11 mouse cellular contexts compared by ENCODE assay signal in the genomic region with DNA sequence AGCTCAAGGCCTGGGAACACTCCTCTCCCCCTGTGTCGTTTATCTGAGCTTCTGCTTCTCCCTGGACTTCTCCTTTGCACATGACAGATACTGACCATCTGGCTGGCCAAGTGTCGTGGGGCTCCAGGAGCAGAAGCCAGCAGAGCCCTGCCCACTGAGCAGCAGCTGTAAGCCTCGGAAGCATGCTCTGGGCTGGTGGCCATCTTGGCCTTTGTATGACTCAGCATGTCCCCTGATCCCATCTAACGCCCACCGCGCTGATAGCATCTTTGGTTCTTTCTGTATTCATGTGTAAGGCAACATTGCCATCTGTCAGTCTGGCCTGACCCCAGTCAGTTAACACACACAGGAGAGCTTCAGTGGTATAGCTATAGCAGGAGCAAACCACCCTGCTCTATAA.
DNase-seq lines count a peak whose midpoint lies in the region; ATAC-seq and TF ChIP-seq lines count a peak whose summit lies in the region.
"Had no signal": no experiment of that assay in that cellular context is flagged by ENCODE, and none has a peak within 500 bp of the region (broad histone marks: within the 10 kb centered on the region; RNA-seq: fewer than 3 reads in every experiment).

No protein-coding gene starts in this region.

- peak; percentile 59; the same call in 1 of the 2 replicates for ATAC-seq in hindbrain, embryonic 14.5 days (ENCODE audit: low FRiP score)
- no peak for ATAC-seq in hindbrain, embryonic 11.5 days (ENCODE audit: low FRiP score)
- peak; percentile 50; the same call in 1 of the 2 replicates for ATAC-seq in common myeloid progenitor, adult 5-6 weeks (replicated peaks; ENCODE audit: low read depth, poor library complexity, severe bottlenecking)
- ATAC-seq: liver, postnatal 0 days had no signal

- 0 out of 2 replicates have a peak, but pooled peaks cover 4% of the 10 kb centered on the region for H3K4me1 ChIP-seq in hindbrain, embryonic 14.5 days (replicated peaks; ENCODE audit: control insufficient read depth, insufficient read depth, low read length)
- peaks cover 2% of the 10 kb centered on the region; the same call in 1 of the 2 replicates for H3K4me1 ChIP-seq in hindbrain, embryonic 11.5 days (replicated peaks; ENCODE audit: control insufficient read depth, insufficient read depth, low read length)
- peaks cover 0 to 4% of the 10 kb centered on the region in 2 experiments; a peak in 1 of 4 replicates for H3K4me1 ChIP-seq in MEL (ENCODE audit: control insufficient read depth in 1 of 2, insufficient read depth in 2 of 2, low read length in 2 of 2)

- no peak for TF ChIP-seq RAD21 in MEL (IDR thresholded peaks at IDR 0.05; ENCODE audit: low read depth, low read length)

- no peaks in the 10 kb centered on the region for H3K36me3 ChIP-seq in hindbrain, embryonic 14.5 days (replicated peaks; ENCODE audit: control insufficient read depth, insufficient read depth)
- H3K36me3 ChIP-seq in hindbrain, embryonic 11.5 days (ENCODE audit: control insufficient read depth, insufficient read depth, low read length), result no peaks in the 10 kb centered on the region
- H3K36me3 ChIP-seq in MEL (ENCODE audit: control insufficient read depth in 1 of 2, insufficient read depth in 2 of 2, low read length in 2 of 2), result peaks cover 0 to 3% of the 10 kb centered on the region in 2 experiments; a peak in 1 of 4 replicates

- no peak for TF ChIP-seq CTCF in MEL (IDR thresholded peaks at IDR 0.05 in 2 of 3, conservative IDR thresholded peaks at IDR 0.05 in 1 of 3; ENCODE audit: control insufficient read depth in 1 of 3, insufficient read depth in 1 of 3, low read depth in 2 of 3, low read length in 3 of 3, poor library complexity in 1 of 3, severe bottlenecking in 1 of 3)
- TF ChIP-seq CTCF in brain, embryonic 14.5 days (IDR thresholded peaks at IDR 0.05; ENCODE audit: borderline replicate concordance, extremely low read depth, insufficient read depth, insufficient read length), result no peak

- no peak overlapping the region for H3K4me3 ChIP-seq in hindbrain, embryonic 14.5 days (replicated peaks; ENCODE audit: low read length)
- H3K4me3 ChIP-seq in hindbrain, embryonic 11.5 days (ENCODE audit: low read depth, low read length), result no peak overlapping the region
- no peak overlapping the region for H3K4me3 ChIP-seq in MEL (ENCODE audit: control insufficient read depth in 1 of 2, insufficient read depth in 1 of 2, low read depth in 2 of 2, low read length in 2 of 2)

- no peak for TF ChIP-seq POLR2A in MEL (IDR thresholded peaks at IDR 0.05; ENCODE audit: control insufficient read depth in 1 of 2, insufficient read depth in 1 of 2, low read depth in 1 of 2, low read length in 2 of 2, poor library complexity in 1 of 2)
- no peak for TF ChIP-seq POLR2A in brain, embryonic 14.5 days (IDR thresholded peaks at IDR 0.05; ENCODE audit: borderline replicate concordance, extremely low read depth, insufficient read depth, insufficient read length, poor library complexity, severe bottlenecking)

- 41% methylated on average over 6 of the region's 6 CpGs for WGBS in hindbrain, embryonic 14.5 days
- 65% methylated on average over 6 of the region's 6 CpGs for WGBS in hindbrain, embryonic 11.5 days

- no peak for DNase-seq in hindbrain, embryonic 14.5 days (ENCODE audit: low spot score)
- no peak for DNase-seq in hindbrain, embryonic 11.5 days (ENCODE audit: low spot score)
- DNase-seq in MEL (ENCODE audit: low read depth, low spot score), result peak; percentile 25
- peak; percentile 57 for DNase-seq in brain, embryonic 14.5 days (ENCODE audit: low read depth)
- DNase-seq in layer of hippocampus, adult 9-10 months (ENCODE audit: low spot score), result no peak
- no peak for DNase-seq in spleen, postnatal 4 days (ENCODE audit: low spot score in 2 of 2)
- DNase-seq in frontal cortex, postnatal 10 days (ENCODE audit: low spot score in 2 of 2), result no peak
- DNase-seq: adrenal gland, adult 8-10 months; liver, postnatal 0 days; spleen, adult 18-20 months had no signal

- H3K79me2 ChIP-seq in MEL (ENCODE audit: control insufficient read depth, insufficient read depth, low read length, poor library complexity), result no peaks in the 10 kb centered on the region

- H3K27me3 ChIP-seq in hindbrain, embryonic 14.5 days (ENCODE audit: control insufficient read depth, insufficient read depth, low read length), result no peaks in the 10 kb centered on the region
- no peaks in the 10 kb centered on the region for H3K27me3 ChIP-seq in hindbrain, embryonic 11.5 days (ENCODE audit: control insufficient read depth, insufficient read depth, low read length)
- no peaks in the 10 kb centered on the region for H3K27me3 ChIP-seq in MEL (ENCODE audit: control insufficient read depth in 1 of 2, insufficient read depth in 2 of 2, low read length in 2 of 2)

- H3K27ac ChIP-seq in hindbrain, embryonic 14.5 days, result no peak overlapping the region
- H3K27ac ChIP-seq in hindbrain, embryonic 11.5 days (ENCODE audit: low read depth, low read length), result no peak overlapping the region
- H3K27ac ChIP-seq in MEL (ENCODE audit: control insufficient read depth, low read depth, low read length), result no peak overlapping the region

- H3K9ac ChIP-seq in hindbrain, embryonic 14.5 days, result no peak overlapping the region
- H3K9ac ChIP-seq in hindbrain, embryonic 11.5 days (ENCODE audit: low read depth, low read length), result no peak overlapping the region
- no peak overlapping the region for H3K9ac ChIP-seq in MEL (ENCODE audit: control insufficient read depth, low read depth, low read length, poor library complexity, severe bottlenecking)
- H3K9ac ChIP-seq: liver, postnatal 0 days had no signal

- no peak for TF ChIP-seq EP300 in MEL (IDR thresholded peaks at IDR 0.05; ENCODE audit: low read depth in 1 of 2, low read length in 2 of 2)

- no peak overlapping the region for H3K4me2 ChIP-seq in hindbrain, embryonic 14.5 days (replicated peaks)
- H3K4me2 ChIP-seq in hindbrain, embryonic 11.5 days (replicated peaks; ENCODE audit: low read depth, low read length), result no peak overlapping the region

- no peaks in the 10 kb centered on the region for H3K9me3 ChIP-seq in hindbrain, embryonic 14.5 days (ENCODE audit: control insufficient read depth, low read length)
- H3K9me3 ChIP-seq in hindbrain, embryonic 11.5 days (ENCODE audit: control insufficient read depth, low read length), result no peaks in the 10 kb centered on the region
- H3K9me3 ChIP-seq in MEL (replicated peaks; ENCODE audit: insufficient read depth, low read length), result no peaks in the 10 kb centered on the region

TF ChIP-seq in MEL, 35 proteins besides CTCF, POLR2A, EP300 and RAD21:
- peak; percentile 65; the same call in 1 of the 2 replicates for TF ChIP-seq ETS1 (IDR thresholded peaks at IDR 0.05; ENCODE audit: low read depth, low read length)
- peak; percentile 73 for TF ChIP-seq GATA1 (IDR thresholded peaks at IDR 0.05; ENCODE audit: low read depth, low read length)
- no peak for TF ChIP-seq RCOR1 (IDR thresholded peaks at IDR 0.05; ENCODE audit: low read depth, low read length)

Comparison
In these comparisons a context has a peak if more than half of its experiments do, and no peak if none do; other contexts are left out.
1. DNase-seq: peak in MEL (single experiment) and brain, embryonic 14.5 days (single experiment); none in hindbrain, embryonic 14.5 days (single experiment), hindbrain, embryonic 11.5 days (single experiment), layer of hippocampus, adult 9-10 months (single experiment), spleen, postnatal 4 days (0 of 2) and frontal cortex, postnatal 10 days (0 of 2).